10 mouse cellular contexts compared by ENCODE assay signal in the genomic region with DNA sequence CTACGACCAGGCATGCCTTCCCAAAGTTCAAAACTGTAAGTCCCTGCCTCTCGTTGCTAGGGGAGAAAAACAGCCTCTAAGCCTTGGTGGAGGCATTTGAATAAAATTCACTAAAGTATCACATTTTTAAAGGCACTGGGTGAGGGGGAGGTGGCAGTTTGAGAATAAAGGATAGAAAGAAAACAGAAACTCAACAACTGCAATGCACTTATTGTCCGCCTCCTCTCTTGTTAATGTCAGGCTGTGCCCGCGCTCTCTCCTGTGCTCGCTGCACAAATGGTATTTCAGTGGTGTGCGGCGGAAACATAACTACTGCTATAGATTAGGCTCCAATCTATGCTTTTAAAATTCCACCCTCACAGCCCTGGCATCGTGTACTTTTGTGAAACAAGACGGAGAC. TPM values are rescaled to one million over a fixed set of nuclear protein-coding genes. Genes with fewer than 3 reads are reported as not detected.
DNase-seq lines count a peak whose midpoint lies in the region; ATAC-seq and TF ChIP-seq lines count a peak whose summit lies in the region.
"Had no signal": no experiment of that assay in that cellular context is flagged by ENCODE, and none has a peak within 500 bp of the region (broad histone marks: within the 10 kb centered on the region; RNA-seq: fewer than 3 reads in every experiment).

No protein-coding gene starts in this region.

- no peaks in the 10 kb centered on the region for H3K27me3 ChIP-seq in forebrain, embryonic 12.5 days
- no peaks in the 10 kb centered on the region for H3K27me3 ChIP-seq in midbrain, postnatal 0 days (ENCODE audit: insufficient read depth, low read length)

- DNase-seq in layer of hippocampus, adult 18-20 months (ENCODE audit: low spot score in 2 of 2): peak; percentile 46 to 71
- no peak for DNase-seq in layer of hippocampus, postnatal 10 days (ENCODE audit: low spot score in 2 of 2)
- peak; percentile 35 to 39 for DNase-seq in layer of hippocampus, postnatal 36 days
- DNase-seq in midbrain, postnatal 0 days (ENCODE audit: low spot score): no peak
- no peak for DNase-seq in heart, postnatal 36 days
- no peak for DNase-seq in adrenal gland, postnatal 10 days
- DNase-seq: heart, adult 2 months had no signal

- no peak overlapping the region for H3K4me3 ChIP-seq in forebrain, embryonic 12.5 days (replicated peaks)
- H3K4me3 ChIP-seq in midbrain, postnatal 0 days (ENCODE audit: low read depth, low read length): no peak overlapping the region
- H3K4me3 ChIP-seq: heart, adult 2 months had no signal

- no peak; the same call in 1 of the 2 replicates for ATAC-seq in forebrain, embryonic 12.5 days (ENCODE audit: low FRiP score)
- no peak for ATAC-seq in midbrain, postnatal 0 days (ENCODE audit: low FRiP score)
- ATAC-seq in erythroid progenitor cell, adult 5-6 weeks (replicated peaks; ENCODE audit: low FRiP score, poor library complexity, severe bottlenecking): no peak
- ATAC-seq: intestine, postnatal 0 days had no signal

- H3K4me1 ChIP-seq in forebrain, embryonic 12.5 days: peaks cover 24% of the 10 kb centered on the region
- 0 out of 2 replicates have a peak, but pooled peaks cover 5% of the 10 kb centered on the region for H3K4me1 ChIP-seq in midbrain, postnatal 0 days (ENCODE audit: insufficient read depth, low read length)

- H3K9me3 ChIP-seq in forebrain, embryonic 12.5 days: no peaks in the 10 kb centered on the region
- no peaks in the 10 kb centered on the region for H3K9me3 ChIP-seq in midbrain, postnatal 0 days (ENCODE audit: low read length)

- intact Hi-C loops in heart, postnatal 36 days (cut with DNase I): no loop called here

- TF ChIP-seq CTCF in midbrain, postnatal 0 days (IDR thresholded peaks at IDR 0.05): no peak

- H3K9ac ChIP-seq in forebrain, embryonic 12.5 days: peak overlapping the region; percentile 36; the same call in 1 of the 2 replicates
- H3K9ac ChIP-seq in midbrain, postnatal 0 days (replicated peaks; ENCODE audit: low read length, poor library complexity, severe bottlenecking): no peak overlapping the region

- 11% methylated on average over 10 of the region's 10 CpGs for WGBS in forebrain, embryonic 12.5 days
- 22% methylated on average over 10 of the region's 10 CpGs for WGBS in midbrain, postnatal 0 days

- H3K36me3 ChIP-seq in forebrain, embryonic 12.5 days (replicated peaks): peaks cover 10% of the 10 kb centered on the region
- peaks cover 20% of the 10 kb centered on the region for H3K36me3 ChIP-seq in midbrain, postnatal 0 days (ENCODE audit: insufficient read depth, low read length)

- H3K27ac ChIP-seq in forebrain, embryonic 12.5 days: peak overlapping the region; percentile 77
- H3K27ac ChIP-seq in midbrain, postnatal 0 days (ENCODE audit: low read depth, low read length): peak overlapping the region; percentile 60
- H3K27ac ChIP-seq: heart, adult 2 months had no signal

- peak overlapping the region; percentile 35 for H3K4me2 ChIP-seq in forebrain, embryonic 12.5 days
- H3K4me2 ChIP-seq in midbrain, postnatal 0 days (ENCODE audit: low read depth, low read length, poor library complexity, severe bottlenecking): no peak overlapping the region

RNA-seq across cellular contexts. Expression of a gene that starts 31.4 kb away (rescaled TPM):
- 10 to 100 TPM; 45.5 to 48.1 TPM for total RNA-seq in layer of hippocampus, adult 18-20 months (2021)
- 10 to 100 TPM; 27.8 to 28.8 TPM for total RNA-seq in layer of hippocampus, postnatal 10 days (2021)
- 16.1 and 19.3 TPM in 2 replicates for polyA plus RNA-seq in forebrain, embryonic 12.5 days (2016; fragmentation: Nextera tagmentation; extraction: Ambion mirVana)
- 10 to 100 TPM; 42.5 to 47.1 TPM for total RNA-seq in layer of hippocampus, postnatal 36 days (2021)
- 23.2 and 36.3 TPM in 2 replicates for total RNA-seq in midbrain, postnatal 0 days (2014; rRNA removed)
- polyA plus RNA-seq in midbrain, postnatal 0 days (2015; fragmentation: Nextera tagmentation; extraction: Ambion mirVana): 13.5 and 15.3 TPM in 2 replicates
- 1 to 10 TPM; 4.6 to 5.4 TPM for total RNA-seq in heart, postnatal 36 days (2021)
- total RNA-seq in adrenal gland, postnatal 10 days (2021): 10 to 100 TPM in 1 of 2 experiments, 1 to 10 TPM in 1; 7.5 to 11.8 TPM
- total RNA-seq in erythroid progenitor cell, adult 5-6 weeks (2015; ENCODE audit: low replicate concordance): 4.0 and 7.5 TPM in 2 replicates
- 2.3 and 3.3 TPM in 2 replicates for total RNA-seq in erythroid progenitor cell, adult 5-6 weeks (2017; ENCODE audit: low replicate concordance)

Comparison
In these comparisons a context has a peak if more than half of its experiments do, and no peak if none do; other contexts are left out.
1. DNase-seq: peak in layer of hippocampus, adult 18-20 months (2 of 2) and layer of hippocampus, postnatal 36 days (2 of 2); none in layer of hippocampus, postnatal 10 days (0 of 2), midbrain, postnatal 0 days (single experiment), heart, postnatal 36 days (0 of 2) and adrenal gland, postnatal 10 days (single experiment).